Mouse (Mus musculus): Measurements from ENCODE around the gene Grsf1. TPM values are rescaled to one million over a fixed set of nuclear protein-coding genes. Genes with fewer than 3 reads are reported as not detected.

Grsf1 gene
- polyA plus RNA-seq (2015; fragmentation: Illumina TruSeq; extraction: RNeasy Lipid Tissue Mini Kit (QIAGEN cat#74804); ENCODE audit: low read depth, low replicate concordance): 127 TPM

DNA sequence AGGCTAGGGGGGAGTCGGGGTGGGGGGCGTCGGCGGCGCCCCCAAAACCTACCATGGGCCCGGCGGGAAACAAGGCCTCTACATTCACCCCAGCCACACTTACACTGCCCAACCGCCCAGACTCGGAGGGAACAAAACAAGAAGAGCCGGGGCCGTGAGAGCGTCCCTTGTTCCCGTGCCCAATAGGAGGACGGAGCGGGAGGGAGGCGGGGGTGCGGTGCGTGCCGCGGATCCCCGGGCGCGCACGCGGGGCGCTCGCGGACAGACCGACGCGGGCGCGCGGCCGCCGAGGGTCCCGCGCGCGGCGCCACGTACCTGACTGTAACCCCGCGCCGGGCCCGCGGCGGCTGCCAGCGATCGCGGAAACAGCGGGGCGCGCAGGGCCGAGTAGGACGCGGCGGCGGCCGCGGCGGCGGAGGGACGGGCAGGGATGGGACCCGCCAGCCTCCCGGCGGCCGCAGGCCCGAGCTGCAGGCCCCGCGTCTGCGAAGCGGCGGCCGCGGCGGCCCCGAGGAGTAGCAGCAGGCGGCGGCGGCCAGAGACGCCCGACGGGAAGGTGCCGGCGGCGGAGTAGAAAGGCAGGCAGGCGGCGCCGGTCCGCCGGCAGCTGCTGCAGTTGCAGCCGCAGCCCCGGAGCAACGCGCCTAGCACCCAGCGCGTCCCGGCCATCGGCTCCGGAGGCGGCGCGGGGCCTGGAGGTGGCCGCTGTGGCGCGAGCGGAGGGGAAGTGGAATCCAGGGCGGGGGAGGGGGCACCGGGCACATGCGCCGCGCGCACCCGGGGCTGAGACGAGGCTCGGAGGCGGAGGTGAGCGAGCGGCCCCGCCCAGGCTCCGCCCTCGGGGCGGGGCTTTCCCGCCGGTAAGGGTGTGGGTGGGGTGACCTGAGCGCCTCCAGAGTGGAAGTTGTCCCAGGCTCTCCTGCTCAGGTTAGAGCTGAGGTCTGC lies at the start of gene Grsf1:
Grsf1 (minus strand) TSS at position 729 of the 945 bp plus-strand sequence.

GRCm38 (mm10) chr5:88720116-88721002 lies 44.4 kb upstream of the Grsf1 start, which contains the start of gene Mob1b:
TSS of gene Mob1b (plus strand) at chr5:88720855.

Other genes with a start within 250 kb of the Grsf1 start
- not detected for gene Ambn, start 220.2 kb downstream of the Grsf1 start, polyA plus RNA-seq (2015; fragmentation: Illumina TruSeq; extraction: RNeasy Lipid Tissue Mini Kit (QIAGEN cat#74804); ENCODE audit: low read depth, low replicate concordance)
- not detected for gene Enam, start 188.2 kb downstream of the Grsf1 start, polyA plus RNA-seq (2015; fragmentation: Illumina TruSeq; extraction: RNeasy Lipid Tissue Mini Kit (QIAGEN cat#74804); ENCODE audit: low read depth, low replicate concordance)
- 0.74 TPM for gene Jchain, start 148.3 kb downstream of the Grsf1 start, polyA plus RNA-seq (2015; fragmentation: Illumina TruSeq; extraction: RNeasy Lipid Tissue Mini Kit (QIAGEN cat#74804); ENCODE audit: low read depth, low replicate concordance)
- gene Utp3, start 121.7 kb downstream of the Grsf1 start, polyA plus RNA-seq (2015; fragmentation: Illumina TruSeq; extraction: RNeasy Lipid Tissue Mini Kit (QIAGEN cat#74804); ENCODE audit: low read depth, low replicate concordance): 35.0 TPM
- gene Rufy3, start 111.1 kb downstream of the Grsf1 start, polyA plus RNA-seq (2015; fragmentation: Illumina TruSeq; extraction: RNeasy Lipid Tissue Mini Kit (QIAGEN cat#74804); ENCODE audit: low read depth, low replicate concordance): 182 TPM
- 13.1 TPM for gene Mob1b, start 44.7 kb upstream of the Grsf1 start, polyA plus RNA-seq (2015; fragmentation: Illumina TruSeq; extraction: RNeasy Lipid Tissue Mini Kit (QIAGEN cat#74804); ENCODE audit: low read depth, low replicate concordance)
- gene Dck, start 88.8 kb upstream of the Grsf1 start, polyA plus RNA-seq (2015; fragmentation: Illumina TruSeq; extraction: RNeasy Lipid Tissue Mini Kit (QIAGEN cat#74804); ENCODE audit: low read depth, low replicate concordance): 21.9 TPM
- 65.3 TPM for gene Slc4a4, start 210.6 kb upstream of the Grsf1 start, polyA plus RNA-seq (2015; fragmentation: Illumina TruSeq; extraction: RNeasy Lipid Tissue Mini Kit (QIAGEN cat#74804); ENCODE audit: low read depth, low replicate concordance)